Mouse (Mus musculus) neural tube, embryonic 11.5 days (tissue): ENCODE data around the gene Mtss1l. TPM values are rescaled to one million over a fixed set of nuclear protein-coding genes. Genes with fewer than 3 reads are reported as not detected.

ENCODE experiments used
- ATAC-seq: fragments of 200-750 bp; cut with Nextera tagmentation; 2 replicates; pipeline ENCODE4 v1.8.0; 2017; ENCODE audit warnings: moderate number of reproducible peaks, mild to moderate bottlenecking, moderate TSS enrichment, moderate library complexity; ENCODE audit not compliant: insufficient read depth, low FRiP score, low TSS enrichment
- DNase-seq: peaks from one replicate; pipeline ENCODE4 v3.0.0-alpha.2; 2015; ENCODE audit warnings: low spot score
- H3K27ac ChIP-seq: fragments of 300-500 bp; sonication (generic); 2 replicates; pipeline ENCODE4 v1.5.1; 2014; ENCODE audit warnings: low read depth, mild to moderate bottlenecking, low read length
- H3K27me3 ChIP-seq: fragments of 300-500 bp; sonication (generic); 2 replicates; pipeline ENCODE4 v1.6.1; 2014; ENCODE audit warnings: mild to moderate bottlenecking, low read length, mixed read lengths; ENCODE audit not compliant: control insufficient read depth, insufficient read depth
- H3K36me3 ChIP-seq: fragments of 300-500 bp; sonication (generic); 2 replicates; pipeline ENCODE4 v1.6.1; 2014; ENCODE audit warnings: mild to moderate bottlenecking, low read length, moderate library complexity, mixed read lengths; ENCODE audit not compliant: control insufficient read depth, insufficient read depth
- H3K4me1 ChIP-seq: fragments of 300-500 bp; sonication (generic); 2 replicates; pipeline ENCODE4 v1.6.1; 2014; ENCODE audit warnings: low read length, mixed read lengths; ENCODE audit not compliant: control insufficient read depth, insufficient read depth
- H3K4me2 ChIP-seq: fragments of 300-500 bp; sonication (generic); 2 replicates; pipeline ENCODE4 v1.6.1; 2014; ENCODE audit warnings: low read depth, mild to moderate bottlenecking, moderate library complexity
- H3K4me3 ChIP-seq: fragments of 300-500 bp; sonication (generic); 2 replicates; pipeline ENCODE4 v1.5.1; 2014; ENCODE audit warnings: low read depth, low read length
- H3K9ac ChIP-seq: fragments of 300-500 bp; sonication (generic); 2 replicates; pipeline ENCODE4 v1.6.1; 2014; ENCODE audit warnings: mild to moderate bottlenecking, low read length
- H3K9me3 ChIP-seq: fragments of 300-500 bp; sonication (generic); 2 replicates; pipeline ENCODE4 v1.6.1; 2016; ENCODE audit warnings: low read length; ENCODE audit not compliant: control insufficient read depth
- WGBS: fragments of 180-500 bp; shearing (Covaris S2); extraction: QIAGEN DNeasy Blood & Tissue Kit; methylation state at CpG from one replicate; pipeline ENCODE4 v1.1.7; 2014; 5-methylcytosine and 5-hydroxymethylcytosine counted together
- polyA plus RNA-seq: library from polyadenylated mRNA; unstranded; fragments of >200 nt; fragmentation: Nextera tagmentation; extraction: Ambion mirVana; gene quantifications from 2 replicates; pipeline ENCODE4 v1.2.1, GENCODE M21; 2014

Mtss1l gene
- polyA plus RNA-seq, 1 experiment from 2014 or later, result 18.3 TPM

- Histone ChIP-seq H3K4me3 (no peak overlapping the region), H3K27me3 (no peaks in the 10 kb centered on the region), H3K9ac (no peak overlapping the region), H3K4me2 (no peak overlapping the region), H3K9me3 (no peaks in the 10 kb centered on the region), H3K36me3 (no peaks in the 10 kb centered on the region), H3K4me1 (no peaks in the 10 kb centered on the region), H3K27ac (no peak overlapping the region)
- no peak for ATAC-seq
- no peak for DNase-seq
- WGBS, result 90% methylated on average over 9 of the region's 9 CpGs
Observed at GRCm38 (mm10) chr8:110689961-110690360, 31.3 kb upstream of the Mtss1l start.

DNA sequence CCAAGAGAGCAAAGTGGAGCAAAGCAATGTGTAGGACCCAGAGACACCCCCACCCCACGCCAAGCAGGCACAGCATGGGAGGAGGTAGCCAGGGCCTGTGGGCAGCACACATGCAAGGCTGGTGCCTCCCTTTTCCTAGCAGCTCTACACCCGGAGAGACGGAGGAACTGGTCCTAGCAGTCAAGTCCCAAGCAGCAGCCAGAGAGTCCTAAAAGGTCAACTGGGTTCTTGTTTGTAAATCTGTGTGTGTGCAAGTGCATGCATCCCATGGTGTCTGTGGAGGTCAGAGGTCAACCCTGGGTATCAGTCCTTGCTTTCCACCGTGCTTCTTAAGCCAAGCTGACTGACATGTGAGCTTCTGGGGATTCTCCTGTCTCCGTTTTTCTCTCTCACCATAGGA is 27.1 kb upstream of the Mtss1l start:
- Histone ChIP-seq H3K4me3 (no peak overlapping the region), H3K27me3 (no peaks in the 10 kb centered on the region), H3K27ac (no peak overlapping the region), H3K9ac (no peak overlapping the region), H3K9me3 (no peaks in the 10 kb centered on the region), H3K4me1 (no peaks in the 10 kb centered on the region), H3K4me2 (no peak overlapping the region), H3K36me3 (no peaks in the 10 kb centered on the region)
- 78% methylated on average over 5 of the region's 5 CpGs for WGBS
- no peak for ATAC-seq
- no peak for DNase-seq

DNA sequence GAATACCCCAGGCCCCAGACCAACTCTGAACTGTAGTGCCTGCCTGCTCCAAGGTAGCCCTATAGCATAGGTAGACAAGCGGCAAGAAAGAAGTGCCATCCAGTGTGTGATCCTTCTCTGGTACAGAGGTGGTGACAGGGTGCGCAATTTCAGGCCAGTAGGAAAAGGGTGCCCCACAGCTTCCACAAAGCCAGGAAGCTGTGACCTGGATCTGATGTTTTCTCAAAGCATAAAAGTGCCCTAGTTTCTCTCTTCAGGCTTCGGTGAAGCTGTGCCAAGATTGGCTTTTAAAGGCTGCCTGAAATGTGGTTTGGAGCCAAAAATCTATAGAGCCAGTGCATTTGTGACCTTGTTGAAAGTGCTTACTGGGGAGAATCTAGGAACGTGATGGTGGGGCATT is 26.4 kb upstream of the Mtss1l start:
- DNase-seq (no peak), ATAC-seq (no peak)
- no peaks in the 10 kb centered on the region for H3K9me3 ChIP-seq
- no peaks in the 10 kb centered on the region for H3K4me1 ChIP-seq
- H3K9ac ChIP-seq, result no peak overlapping the region; the same call in 1 of the 2 replicates
- no peaks in the 10 kb centered on the region for H3K27me3 ChIP-seq
- no peak overlapping the region for H3K27ac ChIP-seq
- H3K4me3 ChIP-seq, result no peak overlapping the region
- H3K4me2 ChIP-seq, result no peak overlapping the region
- H3K36me3 ChIP-seq, result no peaks in the 10 kb centered on the region
- 88% methylated on average over 4 of the region's 4 CpGs for WGBS

DNA sequence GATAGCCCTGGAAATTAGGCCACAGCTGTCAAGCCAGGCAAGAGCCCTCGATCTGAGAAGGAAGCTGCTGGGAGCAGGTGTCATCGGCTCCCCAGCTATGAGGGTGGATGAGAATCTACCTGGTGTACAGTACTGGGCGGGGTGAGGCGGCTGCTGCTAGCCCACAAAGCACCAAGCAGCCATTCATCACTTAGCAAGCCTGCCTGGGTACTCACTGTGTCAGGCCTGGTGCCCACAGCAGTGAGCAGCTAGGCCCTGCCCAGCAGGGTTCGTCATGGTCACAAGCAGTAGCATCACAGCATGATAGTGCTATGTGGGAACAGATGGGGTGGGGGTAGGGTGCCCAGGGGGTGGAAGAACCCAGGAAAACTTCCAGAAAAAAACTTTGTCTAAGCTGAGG is 25.8 kb upstream of the Mtss1l start:
- DNase-seq (no peak), ATAC-seq (no peak)
- Histone ChIP-seq H3K36me3 (peaks cover 1% of the 10 kb centered on the region; the same call in 1 of the 2 replicates), H3K27ac (no peak overlapping the region), H3K4me2 (no peak overlapping the region), H3K9me3 (no peaks in the 10 kb centered on the region), H3K4me3 (no peak overlapping the region), H3K9ac (no peak overlapping the region), H3K4me1 (no peaks in the 10 kb centered on the region), H3K27me3 (no peaks in the 10 kb centered on the region)
- WGBS, result 93% methylated on average over 5 of the region's 5 CpGs

- Histone ChIP-seq H3K4me3 (no peak overlapping the region), H3K4me2 (no peak overlapping the region), H3K9ac (no peak overlapping the region), H3K9me3 (no peaks in the 10 kb centered on the region), H3K36me3 (peaks cover 2% of the 10 kb centered on the region; the same call in 1 of the 2 replicates), H3K27me3 (no peaks in the 10 kb centered on the region), H3K27ac (no peak overlapping the region), H3K4me1 (no peaks in the 10 kb centered on the region)
- DNase-seq, result no peak
- ATAC-seq, result no peak
- 90% methylated on average over 4 of the region's 4 CpGs for WGBS
Observed at GRCm38 (mm10) chr8:110696051-110696450, 25.2 kb upstream of the Mtss1l start.

GRCm38 (mm10) chr8:110697571-110697970 is 23.7 kb upstream of the Mtss1l start:
- Histone ChIP-seq H3K9ac (no peak overlapping the region), H3K27ac (no peak overlapping the region), H3K9me3 (no peaks in the 10 kb centered on the region), H3K4me3 (no peak overlapping the region), H3K27me3 (no peaks in the 10 kb centered on the region), H3K4me1 (no peaks in the 10 kb centered on the region; the same call in 1 of the 2 replicates), H3K4me2 (no peak overlapping the region), H3K36me3 (peaks cover 2% of the 10 kb centered on the region; the same call in 1 of the 2 replicates)
- no peak for DNase-seq
- WGBS, result 90% methylated on average over 5 of the region's 5 CpGs
- ATAC-seq, result no peak

GRCm38 (mm10) chr8:110698098-110698497 is 23.2 kb upstream of the Mtss1l start:
- Histone ChIP-seq H3K27ac (no peak overlapping the region), H3K4me2 (no peak overlapping the region), H3K9ac (no peak overlapping the region), H3K27me3 (no peaks in the 10 kb centered on the region), H3K9me3 (no peaks in the 10 kb centered on the region), H3K4me1 (peaks cover 2% of the 10 kb centered on the region; the same call in 1 of the 2 replicates), H3K36me3 (peaks cover 2% of the 10 kb centered on the region; the same call in 1 of the 2 replicates), H3K4me3 (no peak overlapping the region)
- DNase-seq (no peak), ATAC-seq (no peak)
- WGBS, result 82% methylated on average over 1 of the region's 1 CpGs

DNA sequence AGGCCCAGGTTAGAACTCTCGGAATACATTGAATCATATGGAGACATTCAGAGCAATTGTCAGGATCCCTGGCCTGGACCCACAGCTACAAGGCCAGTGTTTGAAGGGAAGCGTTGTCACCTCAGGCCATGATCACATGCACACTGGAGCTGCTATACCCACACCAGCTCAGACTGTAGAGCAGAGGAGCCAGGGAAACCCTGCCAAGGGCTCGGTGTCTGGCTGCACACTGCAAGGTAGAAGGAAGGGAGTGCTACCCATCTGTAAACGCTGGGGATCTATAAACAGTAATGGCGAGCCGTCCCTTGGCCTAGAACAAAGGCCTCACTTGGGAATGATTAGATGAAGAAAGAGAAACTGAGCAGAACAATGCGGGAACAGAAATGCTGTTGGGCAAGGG is 21.8 kb upstream of the Mtss1l start:
- H3K4me2 ChIP-seq, result no peak overlapping the region
- WGBS, result 78% methylated on average over 7 of the region's 7 CpGs
- H3K36me3 ChIP-seq, result peaks cover 2% of the 10 kb centered on the region; the same call in 1 of the 2 replicates
- H3K4me1 ChIP-seq, result peaks cover 2% of the 10 kb centered on the region; the same call in 1 of the 2 replicates
- H3K9me3 ChIP-seq, result no peaks in the 10 kb centered on the region
- H3K9ac ChIP-seq, result no peak overlapping the region
- H3K27ac ChIP-seq, result no peak overlapping the region
- DNase-seq, result no peak
- no peak for ATAC-seq
- H3K27me3 ChIP-seq, result no peaks in the 10 kb centered on the region
- no peak overlapping the region for H3K4me3 ChIP-seq

DNA sequence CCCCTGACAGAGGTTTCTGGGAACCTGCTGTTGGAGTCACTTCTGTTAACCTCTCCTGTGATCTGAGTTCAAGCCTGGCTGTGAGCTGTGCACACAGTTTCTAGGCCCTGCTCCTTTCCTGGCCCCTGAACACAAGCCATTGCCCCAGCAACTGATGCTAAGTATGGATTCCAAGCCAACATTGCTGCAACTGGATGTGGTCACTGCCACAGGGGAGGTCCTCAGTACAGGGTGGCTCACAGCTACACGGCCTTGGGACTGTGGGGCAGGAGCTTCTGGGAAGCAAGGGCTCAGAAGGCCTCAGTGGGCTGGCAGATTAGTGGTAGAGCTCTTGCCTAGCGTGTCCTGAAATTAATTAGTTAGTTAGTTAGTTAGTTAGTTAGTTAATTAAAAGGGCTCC is 20.7 kb upstream of the Mtss1l start:
- H3K27ac ChIP-seq, result no peak overlapping the region

More for the DNA sequence above, 20.7 kb upstream of the Mtss1l start:
- DNase-seq (no peak), ATAC-seq (no peak)
- no peak overlapping the region for H3K4me2 ChIP-seq
- H3K4me3 ChIP-seq, result no peak overlapping the region
- no peaks in the 10 kb centered on the region for H3K27me3 ChIP-seq
- H3K9me3 ChIP-seq, result no peaks in the 10 kb centered on the region
- H3K4me1 ChIP-seq, result peaks cover 2% of the 10 kb centered on the region; the same call in 1 of the 2 replicates
- H3K36me3 ChIP-seq, result peaks cover 2% of the 10 kb centered on the region; the same call in 1 of the 2 replicates
- 91% methylated on average over 2 of the region's 2 CpGs for WGBS
- H3K9ac ChIP-seq, result no peak overlapping the region
